Mouse (Mus musculus): ENCODE results near the gene Cdh5. TPM values are rescaled to one million over a fixed set of nuclear protein-coding genes. Genes with fewer than 3 reads are reported as not detected.

Gene Cdh5
- polyA plus RNA-seq (2012; fragmentation: generic; extraction: Trizol): under 1 TPM; 0.01 to 0.06 TPM

GRCm38 (mm10) chr8:104101415-104101814 lies at the start of gene Cdh5:
Gene Cdh5, plus strand, starts transcription at chr8:104101625.

DNA sequence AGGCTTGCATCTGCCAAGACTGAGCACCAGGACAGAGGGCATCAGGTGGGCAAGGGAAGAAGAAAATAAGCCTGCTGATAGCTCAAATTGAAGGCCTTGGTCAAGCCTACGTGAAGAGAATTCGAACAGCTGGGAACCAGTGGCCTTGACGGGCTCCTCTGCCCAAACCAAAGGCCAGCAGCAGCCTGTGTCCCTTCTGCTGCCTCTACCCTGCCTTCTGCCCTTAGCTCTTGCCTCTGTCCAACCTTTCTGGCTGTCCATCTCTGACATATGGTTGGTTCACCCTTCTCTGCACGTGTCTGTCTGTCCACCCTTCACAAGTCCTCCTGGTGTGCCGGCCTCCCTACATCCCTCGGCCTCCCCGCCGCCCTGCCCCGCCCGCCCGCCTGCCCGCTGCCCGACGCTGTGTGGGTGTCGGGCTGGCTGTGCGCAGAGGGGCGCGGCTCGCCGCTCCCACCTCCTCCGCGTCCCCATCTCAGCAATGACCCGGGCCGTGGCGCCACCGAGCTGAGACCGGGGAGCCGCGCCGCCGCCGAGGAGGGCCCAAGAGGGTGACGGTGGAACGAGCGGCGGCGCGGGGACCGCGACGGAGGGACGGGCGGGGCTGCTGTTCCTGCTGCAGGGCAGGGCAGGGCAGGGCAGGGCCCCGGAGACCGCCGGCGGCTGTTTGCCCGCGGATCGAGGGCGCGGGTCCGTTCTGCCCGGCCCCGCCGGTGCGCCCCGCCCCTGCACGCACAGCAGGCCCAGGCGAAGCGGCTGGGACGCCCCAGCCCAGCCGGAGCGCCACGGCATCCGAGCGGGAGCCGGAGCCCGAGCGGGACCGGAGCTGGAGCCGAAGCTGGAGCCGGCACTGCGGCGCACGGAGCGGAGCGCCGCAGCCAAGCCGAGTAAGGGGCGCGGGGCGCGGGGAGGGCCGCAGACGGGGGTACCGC lies 69.0 kb downstream of the Cdh5 start, which contains the start of gene Bean1:
TSS of gene Bean1 (plus strand) at position 325 of the 932 bp plus-strand sequence.

Other genes with a start within 250 kb of the Cdh5 start
- gene Bean1, start 68.8 kb downstream of the Cdh5 start, polyA plus RNA-seq (2012; fragmentation: generic; extraction: Trizol): under 1 TPM; 0.12 to 0.20 TPM
- 10 to 100 TPM in 1 of 2 experiments, 1 to 10 TPM in 1; 6.6 to 16.1 TPM for gene Tk2, start 146.9 kb downstream of the Cdh5 start, polyA plus RNA-seq (2012; fragmentation: generic; extraction: Trizol)
- 10 to 100 TPM in 1 of 2 experiments, 1 to 10 TPM in 1; 4.1 to 12.2 TPM for gene Cklf, start 149.2 kb downstream of the Cdh5 start, polyA plus RNA-seq (2012; fragmentation: generic; extraction: Trizol)
- not detected for gene Cmtm2a, start 191.6 kb downstream of the Cdh5 start, polyA plus RNA-seq (2012; fragmentation: generic; extraction: Trizol)
- not detected for gene Gm45711, start 208.5 kb downstream of the Cdh5 start, polyA plus RNA-seq (2012; fragmentation: generic; extraction: Trizol)
- not detected for gene Cmtm1, start 208.5 kb downstream of the Cdh5 start, polyA plus RNA-seq (2012; fragmentation: generic; extraction: Trizol)
- not detected for gene Gm11020, start 219.9 kb downstream of the Cdh5 start, polyA plus RNA-seq (2012; fragmentation: generic; extraction: Trizol)
- not detected for gene Cmtm2b, start 220.6 kb downstream of the Cdh5 start, polyA plus RNA-seq (2012; fragmentation: generic; extraction: Trizol)
- 100 to 1,000 TPM in 1 of 2 experiments, 10 to 100 TPM in 1; 31.0 to 123 TPM for gene Cmtm3, start 237.8 kb downstream of the Cdh5 start, polyA plus RNA-seq (2012; fragmentation: generic; extraction: Trizol)